Mouse (Mus musculus) G1E (cell line): ENCODE results near the gene Ak4.

Source experiments
- CTCF ChIP-seq: IDR thresholded peaks from 2 replicates; pipeline ENCODE4 v1.5.1; 2012; ENCODE audit warnings: low read depth, low read length, inconsistent platforms, mixed read lengths
- GATA1 ChIP-seq: IDR thresholded peaks from 2 replicates; pipeline ENCODE4 v1.6.1; 2012; ENCODE audit warnings: borderline replicate concordance, low read length, inconsistent platforms, mixed read lengths
- GATA2 ChIP-seq: IDR thresholded peaks from 2 replicates; pipeline ENCODE4 v1.6.1; 2012; ENCODE audit warnings: low read depth, low read length, inconsistent platforms, borderline replicate concordance
- POLR2AphosphoS5 ChIP-seq: IDR thresholded peaks from 2 replicates; pipeline ENCODE4 v1.6.1; 2012; ENCODE audit warnings: low read depth, low read length, inconsistent platforms; ENCODE audit not compliant: insufficient replicate concordance
- TAL1 ChIP-seq: conservative IDR thresholded peaks from 2 replicates; pipeline ENCODE4 v1.6.1; 2012; ENCODE audit warnings: low read depth, low read length, inconsistent platforms, mixed read lengths

DNA sequence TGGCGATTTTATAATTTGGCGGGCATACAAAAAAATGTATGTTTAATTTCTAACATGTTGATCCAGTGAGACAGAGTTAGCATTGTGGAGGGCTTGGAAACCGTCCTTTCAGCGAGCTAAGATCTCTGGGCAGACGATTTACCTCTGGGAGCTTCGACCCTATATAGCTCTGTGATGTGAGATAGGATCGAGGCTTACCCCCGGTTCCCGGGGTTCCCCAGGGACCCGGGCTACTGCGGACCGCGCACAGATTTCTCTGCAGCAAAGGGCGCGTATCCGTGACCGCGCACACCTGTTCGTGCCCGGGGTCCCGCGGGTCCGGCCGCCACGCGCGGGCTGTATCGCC is 77.1 kb downstream of the Ak4 start:
- no peak for TF ChIP-seq CTCF
- no peak for TF ChIP-seq GATA1
- TF ChIP-seq TAL1 = no peak
- no peak for TF ChIP-seq POLR2AphosphoS5
- no peak for TF ChIP-seq GATA2
